Mouse (Mus musculus): ENCODE data around the gene Kcnq1. TPM values are rescaled to one million over a fixed set of nuclear protein-coding genes. Genes with fewer than 3 reads are reported as not detected.
A peak's percentile ranks its signal among the peaks of the same experiment; 100 is the strongest.

The Kcnq1 gene
- polyA plus RNA-seq, 1 experiment from 2014 or later: 7.9 TPM

DNA sequence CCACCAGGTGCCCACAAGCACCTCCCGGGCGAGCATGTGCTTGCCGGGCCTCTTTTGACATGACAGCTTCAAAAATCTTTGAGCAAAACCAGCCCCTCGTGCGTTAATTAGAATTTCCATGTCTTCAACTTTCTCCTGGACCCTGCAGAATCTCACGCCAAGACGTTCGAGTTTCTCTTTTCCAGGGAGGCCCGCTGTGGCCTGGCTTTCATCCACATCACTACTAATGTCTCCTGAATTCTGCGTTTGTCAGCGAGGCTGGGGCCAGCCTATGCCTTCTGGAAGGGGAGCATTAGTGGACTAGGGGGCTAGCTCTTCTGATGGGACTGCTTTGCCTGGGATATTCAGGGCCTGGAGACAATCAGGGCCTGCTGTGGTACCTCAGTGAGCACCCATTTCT lies 159.2 kb downstream of the Kcnq1 start:
- H3K27ac ChIP-seq: peak overlapping the region; percentile 41; the same call in 1 of the 2 replicates
- H3K36me3 ChIP-seq: no peaks in the 10 kb centered on the region
- H3K9ac ChIP-seq: no peak overlapping the region
- ATAC-seq: peak; percentile 60; the same call in 1 of the 2 replicates
- no peaks in the 10 kb centered on the region for H3K27me3 ChIP-seq (replicated peaks)
- no peak overlapping the region for H3K4me3 ChIP-seq (replicated peaks)
- H3K9me3 ChIP-seq: no peaks in the 10 kb centered on the region
- no peak overlapping the region for H3K4me2 ChIP-seq (replicated peaks)
- H3K4me1 ChIP-seq (replicated peaks): 0 out of 2 replicates have a peak, but pooled peaks cover 9% of the 10 kb centered on the region
- 52% methylated on average over 11 of the region's 11 CpGs for WGBS

DNA sequence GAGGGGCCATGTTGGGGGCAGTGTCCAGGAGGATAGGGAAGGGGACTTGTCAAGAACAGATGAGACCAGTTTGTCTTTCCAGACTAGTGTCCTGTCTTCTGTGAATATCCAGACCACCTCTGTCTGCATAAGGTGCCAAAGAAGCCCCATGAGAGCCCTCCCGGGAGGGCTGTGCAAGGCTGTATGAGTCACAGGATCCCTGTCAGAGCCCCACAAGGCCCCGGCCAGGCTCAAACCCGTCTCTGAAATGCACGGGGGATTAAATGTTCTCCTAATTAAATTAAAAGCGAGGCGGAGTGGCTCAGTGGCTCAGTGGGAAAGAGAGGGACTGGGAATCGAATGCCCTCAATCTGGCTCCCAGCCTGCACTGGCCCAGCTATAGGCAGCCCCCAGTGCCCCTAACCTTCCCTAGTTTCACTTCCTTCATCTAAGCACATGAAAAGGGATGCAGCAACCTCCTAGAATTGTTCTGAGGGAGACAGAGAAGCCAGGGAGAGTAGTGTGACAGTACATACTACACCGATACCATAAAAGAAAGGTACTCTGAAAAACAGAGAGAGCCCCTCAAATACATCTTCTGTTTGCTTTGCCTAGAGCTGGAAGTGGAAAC lies 159.8 kb downstream of the Kcnq1 start:
- Histone ChIP-seq H3K4me1 (replicated peaks) (0 out of 2 replicates have a peak, but pooled peaks cover 9% of the 10 kb centered on the region), H3K4me3 (replicated peaks) (no peak overlapping the region), H3K27me3 (replicated peaks) (no peaks in the 10 kb centered on the region), H3K36me3 (no peaks in the 10 kb centered on the region), H3K9ac (no peak overlapping the region), H3K9me3 (no peaks in the 10 kb centered on the region), H3K4me2 (replicated peaks) (no peak overlapping the region), H3K27ac (peak overlapping the region; percentile 41)
- 53% methylated on average over 8 of the region's 8 CpGs for WGBS
- ATAC-seq: peak; percentile 38; the same call in 1 of the 2 replicates

DNA sequence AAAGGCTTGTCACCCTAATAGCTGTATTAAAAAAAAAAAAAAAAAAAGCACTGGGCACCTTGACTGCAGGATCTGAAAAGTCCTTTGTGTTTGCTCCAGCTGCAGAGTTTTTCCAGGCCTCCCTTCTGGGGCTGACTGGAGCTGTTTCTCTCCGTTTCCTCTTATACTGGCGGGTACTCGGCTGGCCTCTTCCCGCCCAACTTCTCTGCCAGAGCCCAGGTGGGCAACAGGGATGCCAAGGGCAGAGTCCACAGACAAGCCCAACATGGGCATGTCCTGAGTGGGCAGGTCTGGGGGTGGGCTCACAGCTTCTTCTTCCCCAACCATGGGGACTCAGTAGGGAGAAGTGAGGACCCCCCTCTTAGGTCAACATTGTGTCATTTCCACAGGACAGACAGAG lies 167.6 kb downstream of the Kcnq1 start:
- ATAC-seq: no peak
- Histone ChIP-seq H3K4me1 (replicated peaks) (peaks cover 11% of the 10 kb centered on the region; the same call in 1 of the 2 replicates), H3K9ac (no peak overlapping the region), H3K36me3 (no peaks in the 10 kb centered on the region), H3K27ac (no peak overlapping the region), H3K27me3 (replicated peaks) (no peaks in the 10 kb centered on the region), H3K9me3 (no peaks in the 10 kb centered on the region), H3K4me3 (replicated peaks) (no peak overlapping the region), H3K4me2 (replicated peaks) (no peak overlapping the region)
- 59% methylated on average over 4 of the region's 4 CpGs for WGBS

DNA sequence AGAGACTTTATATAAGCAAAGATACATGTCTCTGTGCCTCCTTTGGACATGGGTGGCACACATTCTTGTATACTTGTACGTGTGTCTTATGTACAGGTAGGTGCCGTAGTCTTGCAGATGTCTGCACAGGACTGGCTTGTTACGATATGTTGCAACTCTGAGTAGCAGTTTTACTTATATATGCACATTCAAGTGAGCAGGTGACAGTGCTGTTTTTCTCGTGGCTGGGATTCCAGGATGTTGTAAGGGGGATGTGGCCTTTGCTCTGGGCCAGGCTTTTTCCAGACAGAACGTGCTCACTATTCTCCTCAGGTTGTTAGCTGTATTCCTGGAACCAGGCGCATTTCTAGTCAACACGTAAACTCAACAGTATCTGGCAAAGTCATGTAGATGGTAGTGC lies 168.9 kb downstream of the Kcnq1 start:
- no peaks in the 10 kb centered on the region for H3K27me3 ChIP-seq (replicated peaks)
- no peak for ATAC-seq
- H3K4me2 ChIP-seq (replicated peaks): no peak overlapping the region
- WGBS: 69% methylated on average over 7 of the region's 7 CpGs
- H3K9ac ChIP-seq: no peak overlapping the region
- peaks cover 11% of the 10 kb centered on the region; the same call in 1 of the 2 replicates for H3K4me1 ChIP-seq (replicated peaks)
- no peak overlapping the region for H3K4me3 ChIP-seq (replicated peaks)
- H3K36me3 ChIP-seq: no peaks in the 10 kb centered on the region
- H3K27ac ChIP-seq: no peak overlapping the region
- no peaks in the 10 kb centered on the region for H3K9me3 ChIP-seq

DNA sequence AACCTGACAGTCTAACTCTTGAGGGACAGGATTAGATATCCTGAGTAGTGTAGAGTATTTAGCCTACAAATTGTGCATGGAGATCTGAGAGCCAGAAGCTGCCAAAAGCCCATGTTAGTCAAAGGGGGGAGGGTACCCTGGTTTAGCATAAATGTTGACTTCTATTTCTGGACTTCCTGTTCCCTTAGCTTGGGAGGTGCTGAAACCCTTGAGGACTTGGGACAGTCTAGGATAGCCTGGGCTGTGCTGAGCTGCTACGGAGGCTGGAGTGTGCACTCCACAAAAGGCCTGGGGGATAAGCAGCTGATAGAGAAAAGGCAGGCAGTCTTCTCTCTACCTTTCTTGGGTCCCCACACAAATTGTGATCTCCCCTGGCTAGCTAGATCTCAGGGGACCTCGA lies 177.5 kb downstream of the Kcnq1 start:
- Histone ChIP-seq H3K9ac (no peak overlapping the region), H3K36me3 (no peaks in the 10 kb centered on the region), H3K4me1 (replicated peaks) (peaks cover 27% of the 10 kb centered on the region), H3K27me3 (replicated peaks) (no peaks in the 10 kb centered on the region), H3K4me2 (replicated peaks) (no peak overlapping the region), H3K4me3 (replicated peaks) (no peak overlapping the region), H3K27ac (no peak overlapping the region), H3K9me3 (no peaks in the 10 kb centered on the region)
- ATAC-seq: no peak
- 81% methylated on average over 2 of the region's 2 CpGs for WGBS

DNA sequence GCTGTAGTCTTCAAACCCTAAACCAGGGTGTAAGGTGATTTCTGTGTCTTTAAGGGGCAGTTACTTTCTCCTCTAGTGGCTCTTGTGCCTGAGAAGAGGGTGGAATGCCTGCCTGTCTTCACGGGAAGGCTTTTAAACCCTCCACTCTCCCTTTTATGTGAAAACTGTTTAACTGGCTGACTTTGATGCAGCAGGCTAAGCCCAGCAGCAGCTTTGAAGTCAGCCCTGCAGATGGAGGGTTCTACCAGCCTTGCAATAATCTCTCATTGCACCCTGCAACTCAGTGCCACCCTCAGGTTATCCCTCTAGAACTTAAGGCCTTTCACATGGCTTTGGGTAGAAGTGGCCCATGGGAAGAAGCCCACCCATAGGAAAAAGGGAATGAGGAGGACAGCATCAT lies 178.7 kb downstream of the Kcnq1 start:
- H3K36me3 ChIP-seq: no peaks in the 10 kb centered on the region
- H3K27me3 ChIP-seq (replicated peaks): no peaks in the 10 kb centered on the region
- peaks cover 38% of the 10 kb centered on the region for H3K4me1 ChIP-seq (replicated peaks)
- H3K9ac ChIP-seq: no peak overlapping the region
- no peak overlapping the region for H3K27ac ChIP-seq
- no peak overlapping the region for H3K4me3 ChIP-seq (replicated peaks)
- no peak for ATAC-seq
- no peaks in the 10 kb centered on the region for H3K9me3 ChIP-seq
- H3K4me2 ChIP-seq (replicated peaks): no peak overlapping the region
- WGBS: 32% methylated on average over 1 of the region's 1 CpGs

DNA sequence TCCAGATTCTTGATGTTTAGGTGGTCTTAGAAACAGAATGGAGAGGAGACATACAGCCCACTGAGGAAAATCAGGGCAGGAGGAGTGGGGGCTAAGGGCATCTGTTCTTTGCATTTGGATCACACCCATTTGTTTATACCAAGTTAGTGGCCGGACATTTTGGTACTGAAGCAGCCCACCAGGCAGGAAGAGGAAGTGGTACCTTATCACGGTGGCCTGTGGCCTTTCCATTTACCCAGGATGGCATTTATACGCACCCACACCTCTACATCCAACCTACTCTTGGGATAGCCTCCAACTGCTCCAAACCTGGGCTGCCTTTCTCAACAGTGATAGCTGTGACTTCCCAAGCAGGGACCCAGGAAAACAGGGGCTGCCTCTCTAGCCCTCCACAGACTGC lies 179.3 kb downstream of the Kcnq1 start:
- Histone ChIP-seq H3K9me3 (no peaks in the 10 kb centered on the region), H3K9ac (no peak overlapping the region), H3K4me2 (replicated peaks) (no peak overlapping the region), H3K4me3 (replicated peaks) (no peak overlapping the region), H3K27ac (no peak overlapping the region), H3K4me1 (replicated peaks) (peaks cover 43% of the 10 kb centered on the region), H3K27me3 (replicated peaks) (no peaks in the 10 kb centered on the region), H3K36me3 (no peaks in the 10 kb centered on the region)
- WGBS: 60% methylated on average over 3 of the region's 3 CpGs
- ATAC-seq: no peak

DNA sequence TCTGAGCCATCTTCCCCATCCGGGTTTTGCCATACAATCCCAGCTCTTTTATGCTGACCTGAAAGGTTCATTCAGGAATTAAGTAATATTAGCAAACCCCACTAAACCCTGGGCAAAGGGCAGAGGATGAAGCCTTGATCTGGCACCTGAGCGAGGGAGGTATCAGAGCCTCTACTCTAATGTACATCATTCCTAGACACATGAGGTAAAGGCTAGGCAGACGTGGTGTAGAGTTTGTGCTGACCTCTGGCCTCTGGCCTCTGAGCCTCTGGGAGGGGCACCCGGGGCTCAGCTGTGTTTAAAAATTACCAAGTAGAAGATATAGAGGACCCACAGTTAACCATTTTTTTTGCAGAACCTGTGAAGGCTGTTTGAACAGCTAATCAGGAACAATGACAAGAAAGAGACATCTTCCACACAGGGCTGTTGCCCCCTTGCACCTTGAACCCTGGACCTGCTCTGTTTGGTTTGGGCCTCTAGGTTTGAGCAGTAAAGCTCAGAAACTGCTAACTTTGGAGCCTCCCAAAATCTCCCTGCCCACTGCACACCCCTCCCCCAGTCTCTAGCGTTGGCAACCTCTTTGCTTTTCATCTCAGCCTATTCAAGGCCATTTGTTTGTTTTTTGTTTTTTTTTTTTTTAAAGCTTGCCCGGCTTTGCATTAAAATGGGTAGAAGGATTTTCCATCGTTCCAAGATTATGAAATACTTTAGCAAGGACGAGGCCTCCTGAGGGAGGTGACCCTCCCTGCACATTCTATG lies 180.5 kb downstream of the Kcnq1 start:
- Histone ChIP-seq H3K36me3 (no peaks in the 10 kb centered on the region), H3K4me2 (replicated peaks) (no peak overlapping the region), H3K4me3 (replicated peaks) (no peak overlapping the region), H3K27me3 (replicated peaks) (no peaks in the 10 kb centered on the region), H3K9me3 (no peaks in the 10 kb centered on the region), H3K4me1 (replicated peaks) (peaks cover 53% of the 10 kb centered on the region), H3K9ac (no peak overlapping the region), H3K27ac (no peak overlapping the region)
- peak; percentile 65 for ATAC-seq
- 44% methylated on average over 8 of the region's 8 CpGs for WGBS

DNA sequence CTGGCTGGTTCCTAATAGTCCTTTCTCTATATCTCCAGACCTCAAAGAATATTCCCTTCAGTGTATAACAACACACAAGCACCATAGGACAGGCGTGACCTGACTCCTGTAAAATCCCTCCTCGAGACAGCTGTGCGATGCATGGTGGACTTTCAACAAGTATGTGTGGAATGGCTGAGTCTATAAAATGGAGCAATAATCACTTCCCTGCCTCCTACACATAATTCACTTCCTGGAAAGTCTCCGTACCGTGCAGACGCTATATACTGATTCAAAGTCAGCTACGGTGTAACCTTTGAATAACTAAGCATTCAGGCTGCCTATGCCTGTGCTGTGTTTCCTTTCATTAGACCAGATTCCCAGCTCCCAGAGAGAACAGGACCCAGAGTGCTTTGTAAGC lies 182.0 kb downstream of the Kcnq1 start:
- 47% methylated on average over 7 of the region's 7 CpGs for WGBS
- H3K36me3 ChIP-seq: no peaks in the 10 kb centered on the region
- no peak overlapping the region for H3K9ac ChIP-seq
- no peak overlapping the region for H3K4me3 ChIP-seq (replicated peaks)
- no peak overlapping the region for H3K27ac ChIP-seq
- no peak overlapping the region for H3K4me2 ChIP-seq (replicated peaks)
- peak; percentile 36; the same call in 1 of the 2 replicates for ATAC-seq
- H3K4me1 ChIP-seq (replicated peaks): peaks cover 57% of the 10 kb centered on the region
- H3K27me3 ChIP-seq (replicated peaks): no peaks in the 10 kb centered on the region
- H3K9me3 ChIP-seq: no peaks in the 10 kb centered on the region

DNA sequence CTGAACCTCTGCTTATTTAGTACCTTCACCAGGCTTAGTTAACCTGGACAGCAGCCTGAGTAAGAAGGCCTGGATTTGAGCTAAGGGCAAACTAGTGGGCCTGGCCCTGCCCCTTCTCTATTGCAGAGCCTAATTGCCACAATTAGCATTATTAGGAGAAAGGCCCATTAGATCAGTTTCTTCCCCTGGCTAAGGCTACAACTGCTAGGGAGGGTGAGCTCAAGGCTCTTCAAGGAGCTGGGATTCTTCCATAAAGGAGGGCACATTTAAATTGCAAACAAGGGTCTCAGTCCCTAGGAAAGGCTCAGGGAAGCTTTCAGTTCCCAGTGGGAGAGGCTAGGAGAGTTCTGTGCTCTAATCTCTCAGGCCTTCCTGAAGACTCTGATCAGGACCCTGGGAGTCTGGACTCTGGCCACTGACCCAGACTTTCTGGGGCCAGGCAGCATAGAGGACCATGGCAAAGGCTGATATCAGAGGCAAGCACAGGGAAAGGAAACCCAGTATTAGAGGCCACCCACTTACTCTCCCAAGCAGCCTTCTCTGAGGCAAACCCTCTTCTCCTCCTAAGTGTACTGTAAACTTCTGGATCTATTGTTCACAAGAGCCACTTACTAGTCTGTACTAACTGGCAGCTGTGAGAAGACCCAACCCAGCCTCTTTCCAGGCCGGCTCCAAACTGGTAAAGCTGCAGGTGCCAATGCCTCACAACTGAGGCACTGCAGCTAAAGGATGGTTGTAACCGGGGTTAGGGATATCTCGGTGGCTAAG lies 183.1 kb downstream of the Kcnq1 start:
- 72% methylated on average over 3 of the region's 3 CpGs for WGBS
- Histone ChIP-seq H3K9ac (no peak overlapping the region), H3K27me3 (replicated peaks) (no peaks in the 10 kb centered on the region), H3K9me3 (no peaks in the 10 kb centered on the region), H3K36me3 (no peaks in the 10 kb centered on the region), H3K4me1 (replicated peaks) (peaks cover 53% of the 10 kb centered on the region), H3K27ac (no peak overlapping the region), H3K4me2 (replicated peaks) (no peak overlapping the region), H3K4me3 (replicated peaks) (no peak overlapping the region)
- peak; percentile 32; the same call in 1 of the 2 replicates for ATAC-seq

DNA sequence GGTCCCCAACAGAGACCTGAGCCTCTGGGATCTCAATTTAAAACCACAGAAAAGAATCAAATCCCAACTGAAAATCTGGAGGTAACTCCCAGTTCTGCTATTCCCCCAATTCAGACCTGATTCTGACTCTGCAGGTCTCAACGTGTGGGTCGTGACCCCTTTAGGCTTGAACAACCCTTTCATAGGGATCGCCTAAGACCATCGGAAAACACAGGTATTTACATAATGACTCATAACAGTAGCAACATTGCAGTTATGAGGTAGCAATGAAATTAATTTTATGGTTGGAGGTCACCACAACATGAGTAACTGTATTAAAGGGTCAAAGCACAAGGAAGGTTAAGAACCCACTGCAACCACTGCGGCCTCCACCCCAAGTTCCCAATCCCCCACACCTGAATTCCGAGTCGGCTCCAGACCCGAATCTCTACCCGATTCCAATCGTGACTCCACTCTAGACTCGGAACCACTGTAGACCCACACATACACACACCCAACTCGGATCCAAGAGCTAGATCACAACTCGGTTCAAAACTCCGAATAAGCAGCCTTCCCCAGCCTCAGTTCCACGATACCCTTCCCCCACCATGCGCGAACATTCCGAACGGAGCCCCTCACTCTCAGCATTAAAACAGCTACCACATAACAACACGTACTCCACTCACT lies 188.7 kb downstream of the Kcnq1 start:
- Histone ChIP-seq H3K27ac (no peak overlapping the region), H3K27me3 (replicated peaks) (no peaks in the 10 kb centered on the region), H3K9me3 (no peaks in the 10 kb centered on the region), H3K4me2 (replicated peaks) (peak overlapping the region; percentile 48), H3K4me3 (replicated peaks) (peak overlapping the region; percentile 48), H3K4me1 (replicated peaks) (peaks cover 22% of the 10 kb centered on the region), H3K9ac (peak overlapping the region; percentile 55), H3K36me3 (no peaks in the 10 kb centered on the region)
- no peak for ATAC-seq
- WGBS: 43% methylated on average over 20 of the region's 20 CpGs
